Mouse (Mus musculus): Measurements from ENCODE around the gene Ccdc40.

DNA sequence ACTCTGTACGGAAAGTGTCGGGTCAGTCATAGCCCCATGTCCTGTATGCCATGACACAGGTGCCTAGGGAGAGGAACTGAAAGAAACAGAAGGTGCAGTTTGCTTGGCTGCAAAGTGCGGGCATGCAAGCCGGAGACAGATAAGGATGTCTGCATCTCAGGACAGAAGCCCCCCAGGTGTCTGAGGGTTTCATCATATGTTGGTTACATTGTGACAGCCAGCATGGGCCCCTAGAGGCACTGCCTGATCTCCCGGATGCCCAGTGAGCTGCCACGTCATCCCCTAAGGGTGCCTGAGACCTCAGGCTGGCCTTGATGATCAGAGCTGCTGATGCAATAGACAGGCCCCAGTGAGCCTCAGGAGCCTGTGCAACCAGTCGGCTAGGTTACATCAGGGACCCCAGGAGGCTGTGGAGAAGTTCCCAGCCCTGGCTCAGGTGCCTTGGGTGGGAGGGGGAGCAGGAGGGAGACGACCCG, 36.7 kb upstream of the Ccdc40 start:
- no peak for TF ChIP-seq POLR2A (IDR thresholded peaks at IDR 0.05; ENCODE audit: control insufficient read depth, extremely low read depth, insufficient read depth, low read length, poor library complexity)
- no peak for TF ChIP-seq CTCF (IDR thresholded peaks at IDR 0.05; ENCODE audit: borderline replicate concordance, control insufficient read depth, extremely low read depth, insufficient read depth, low read length, poor library complexity)
